Mouse (Mus musculus) lung, postnatal 0 days (tissue): ENCODE measurements around the gene Nudt16l1. TPM values are rescaled to one million over a fixed set of nuclear protein-coding genes. Genes with fewer than 3 reads are reported as not detected.
A peak's percentile ranks its signal among the peaks of the same experiment; 100 is the strongest.

Experiments
- ATAC-seq: fragments of 200-750 bp; cut with Nextera tagmentation; 2 replicates; pipeline ENCODE4 v1.8.0; 2017; ENCODE audit warnings: moderate library complexity
- DNase-seq: peaks from one replicate; pipeline ENCODE4 v3.0.0-alpha.2; 2016; ENCODE audit warnings: low spot score
- H3K27ac ChIP-seq: fragments of 300-500 bp; sonication (generic); 2 replicates; pipeline ENCODE4 v1.5.1; 2014; ENCODE audit warnings: antibody characterized with exemption, mild to moderate bottlenecking, low read length, mixed read lengths
- H3K27me3 ChIP-seq: fragments of 300-500 bp; sonication (generic); replicated peaks from 2 replicates; pipeline ENCODE4 v1.6.1; 2014; ENCODE audit warnings: low read length, mixed read lengths; ENCODE audit not compliant: insufficient read depth
- H3K36me3 ChIP-seq: fragments of 300-500 bp; sonication (generic); 2 replicates; pipeline ENCODE4 v1.6.1; 2014; ENCODE audit warnings: low read length, mixed read lengths; ENCODE audit not compliant: insufficient read depth
- H3K4me1 ChIP-seq: fragments of 300-500 bp; sonication (generic); 2 replicates; pipeline ENCODE4 v1.6.1; 2014; ENCODE audit warnings: antibody characterized with exemption, low read depth, low read length, mixed read lengths; ENCODE audit not compliant: insufficient read depth
- H3K4me2 ChIP-seq: fragments of 300-500 bp; sonication (generic); replicated peaks from 2 replicates; pipeline ENCODE4 v1.6.1; 2014; ENCODE audit warnings: low read depth, mild to moderate bottlenecking, low read length, moderate library complexity, mixed read lengths
- H3K4me3 ChIP-seq: fragments of 300-500 bp; sonication (generic); 2 replicates; pipeline ENCODE4 v1.5.1; 2014; ENCODE audit warnings: low read depth, low read length
- H3K9ac ChIP-seq: fragments of 300-500 bp; sonication (generic); replicated peaks from 2 replicates; pipeline ENCODE4 v1.6.1; 2014; ENCODE audit warnings: low read depth, mild to moderate bottlenecking
- H3K9me3 ChIP-seq: fragments of 300-500 bp; sonication (generic); 2 replicates; pipeline ENCODE4 v1.6.1; 2016; ENCODE audit warnings: low read length, mixed read lengths
- CTCF ChIP-seq: IDR thresholded peaks from 2 replicates; pipeline ENCODE4 v1.5.1; 2016; ENCODE audit warnings: antibody characterized with exemption, mild to moderate bottlenecking
- EP300 ChIP-seq: IDR thresholded peaks from 2 replicates; pipeline ENCODE4 v1.6.1; 2016; ENCODE audit warnings: antibody characterized with exemption, mild to moderate bottlenecking, control low read depth
- WGBS: fragments of 180-500 bp; shearing (Covaris S2); extraction: QIAGEN DNeasy Blood & Tissue Kit; methylation state at CpG from one replicate; pipeline ENCODE4 v1.1.7; 2014; 5-methylcytosine and 5-hydroxymethylcytosine counted together
- polyA plus RNA-seq: library from polyadenylated mRNA; unstranded; fragments of >200 nt; fragmentation: Nextera tagmentation; extraction: Ambion mirVana; gene quantifications from 2 replicates; pipeline ENCODE4 v1.2.1, GENCODE M21; 2015

The Nudt16l1 gene
- polyA plus RNA-seq, 1 experiment from 2014 or later = 92.0 TPM

GRCm38 (mm10) chr16:4920556-4920955 lies 18.0 kb upstream of the Nudt16l1 start:
- Histone ChIP-seq H3K36me3 (peaks cover 47% of the 10 kb centered on the region), H3K4me3 (no peak overlapping the region), H3K27me3 (no peaks in the 10 kb centered on the region), H3K9me3 (no peaks in the 10 kb centered on the region), H3K9ac (no peak overlapping the region), H3K27ac (peak overlapping the region; percentile 54), H3K4me2 (no peak overlapping the region), H3K4me1 (no peaks in the 10 kb centered on the region)
- TF ChIP-seq EP300 (0 out of 2 replicates have a peak, but pooled peaks have one; percentile 9), CTCF (no peak)
- peak; percentile 65 for ATAC-seq
- peak; percentile 42 for DNase-seq
- WGBS = 58% methylated on average over 4 of the region's 4 CpGs

GRCm38 (mm10) chr16:4922481-4922880 lies 16.1 kb upstream of the Nudt16l1 start:
- no peaks in the 10 kb centered on the region for H3K27me3 ChIP-seq
- H3K9ac ChIP-seq = no peak overlapping the region
- no peaks in the 10 kb centered on the region for H3K9me3 ChIP-seq
- no peak for ATAC-seq
- WGBS = 86% methylated on average over 6 of the region's 6 CpGs
- H3K27ac ChIP-seq = no peak overlapping the region
- no peak overlapping the region for H3K4me3 ChIP-seq
- TF ChIP-seq CTCF = no peak
- TF ChIP-seq EP300 = no peak
- H3K4me1 ChIP-seq = no peaks in the 10 kb centered on the region
- no peak for DNase-seq
- no peak overlapping the region for H3K4me2 ChIP-seq
- H3K36me3 ChIP-seq = peaks cover 47% of the 10 kb centered on the region; the same call in 1 of the 2 replicates

GRCm38 (mm10) chr16:4923996-4924395 lies 14.6 kb upstream of the Nudt16l1 start:
- TF ChIP-seq EP300 (no peak), CTCF (no peak)
- Histone ChIP-seq H3K9me3 (no peaks in the 10 kb centered on the region), H3K36me3 (peaks cover 47% of the 10 kb centered on the region; the same call in 1 of the 2 replicates), H3K4me3 (no peak overlapping the region), H3K9ac (no peak overlapping the region), H3K27me3 (no peaks in the 10 kb centered on the region), H3K27ac (no peak overlapping the region), H3K4me2 (no peak overlapping the region), H3K4me1 (no peaks in the 10 kb centered on the region)
- DNase-seq (no peak), ATAC-seq (no peak)
- WGBS = 94% methylated on average over 5 of the region's 5 CpGs

DNA sequence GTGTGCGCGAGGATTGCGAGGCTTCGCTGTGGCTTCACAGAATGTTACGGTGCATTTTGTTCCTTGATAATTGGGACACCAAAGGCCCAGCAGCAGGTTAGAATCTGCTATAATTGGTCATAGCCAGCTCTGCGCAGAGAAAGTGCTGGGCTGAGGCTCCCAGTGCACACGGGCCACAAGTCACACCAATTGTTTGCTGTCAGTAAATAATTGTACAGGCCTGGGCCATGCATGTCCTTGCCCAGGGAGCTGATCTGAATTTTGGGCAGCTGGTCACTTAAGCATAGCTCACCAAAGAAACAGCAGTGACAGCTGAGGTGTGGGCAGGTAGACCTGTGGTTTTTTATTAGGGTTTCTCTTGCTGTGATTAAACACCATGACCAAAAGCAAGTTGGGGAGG lies 10.6 kb upstream of the Nudt16l1 start:
- H3K36me3 ChIP-seq = peaks cover 60% of the 10 kb centered on the region; the same call in 1 of the 2 replicates
- 91% methylated on average over 7 of the region's 7 CpGs for WGBS
- no peaks in the 10 kb centered on the region for H3K4me1 ChIP-seq
- H3K4me2 ChIP-seq = no peak overlapping the region
- H3K9me3 ChIP-seq = no peaks in the 10 kb centered on the region
- H3K9ac ChIP-seq = no peak overlapping the region
- no peak for DNase-seq
- no peak for ATAC-seq
- TF ChIP-seq EP300 = no peak
- no peak for TF ChIP-seq CTCF
- H3K27ac ChIP-seq = no peak overlapping the region
- no peak overlapping the region for H3K4me3 ChIP-seq
- no peaks in the 10 kb centered on the region for H3K27me3 ChIP-seq

- Histone ChIP-seq H3K9ac (no peak overlapping the region), H3K4me2 (no peak overlapping the region), H3K36me3 (peaks cover 59% of the 10 kb centered on the region), H3K27me3 (no peaks in the 10 kb centered on the region), H3K27ac (no peak overlapping the region), H3K4me3 (no peak overlapping the region), H3K4me1 (no peaks in the 10 kb centered on the region), H3K9me3 (no peaks in the 10 kb centered on the region)
- no peak for DNase-seq
- no peak for TF ChIP-seq EP300
- no peak for TF ChIP-seq CTCF
- no peak for ATAC-seq
- WGBS = 70% methylated on average over 2 of the region's 2 CpGs
Measured at GRCm38 (mm10) chr16:4928474-4928873, 10.1 kb upstream of the Nudt16l1 start.

GRCm38 (mm10) chr16:4932429-4932828 lies 6.1 kb upstream of the Nudt16l1 start:
- H3K9me3 ChIP-seq = no peaks in the 10 kb centered on the region
- DNase-seq (no peak), ATAC-seq (peak; percentile 29)
- 62% methylated on average over 3 of the region's 3 CpGs for WGBS
- no peak overlapping the region for H3K4me2 ChIP-seq
- peaks cover 32% of the 10 kb centered on the region for H3K36me3 ChIP-seq
- H3K27ac ChIP-seq = no peak overlapping the region
- TF ChIP-seq EP300 (no peak), CTCF (no peak)
- no peak overlapping the region for H3K4me3 ChIP-seq
- no peak overlapping the region for H3K9ac ChIP-seq
- no peaks in the 10 kb centered on the region for H3K4me1 ChIP-seq
- H3K27me3 ChIP-seq = no peaks in the 10 kb centered on the region

GRCm38 (mm10) chr16:4935430-4935829 lies 3.1 kb upstream of the Nudt16l1 start:
- Histone ChIP-seq H3K36me3 (peaks cover 29% of the 10 kb centered on the region), H3K4me2 (no peak overlapping the region), H3K27me3 (no peaks in the 10 kb centered on the region), H3K9ac (no peak overlapping the region), H3K27ac (no peak overlapping the region), H3K4me3 (no peak overlapping the region), H3K9me3 (no peaks in the 10 kb centered on the region), H3K4me1 (peaks cover 4% of the 10 kb centered on the region; the same call in 1 of the 2 replicates)
- no peak for TF ChIP-seq CTCF
- TF ChIP-seq EP300 = no peak
- DNase-seq = no peak
- no peak for ATAC-seq
- WGBS = 96% methylated on average over 31 of the region's 31 CpGs
